In genomic region chr13:22036149-22036956, GRCm38 (mm10) we compare ENCODE assay signal across 7 mouse cellular contexts. TPM values are rescaled to one million over a fixed set of nuclear protein-coding genes. Genes with fewer than 3 reads are reported as not detected.
DNase-seq lines count a peak whose midpoint lies in the region; ATAC-seq lines count a peak whose summit lies in the region.

No protein-coding gene starts in this region.

- peak overlapping the region; percentile 70 for H3K4me2 ChIP-seq in intestine, embryonic 16.5 days (ENCODE audit: low read depth, low read length)
- peak overlapping the region; percentile 66 for H3K4me2 ChIP-seq in neural tube, embryonic 11.5 days (ENCODE audit: low read depth)

- H3K9ac ChIP-seq in intestine, embryonic 16.5 days (ENCODE audit: low read depth, low read length), result peak overlapping the region; percentile 67
- H3K9ac ChIP-seq in neural tube, embryonic 11.5 days (ENCODE audit: low read length), result peak overlapping the region; percentile 69

- peaks cover 12% of the 10 kb centered on the region; the same call in 1 of the 2 replicates for H3K4me1 ChIP-seq in intestine, embryonic 16.5 days (ENCODE audit: control insufficient read depth, insufficient read depth, low read length)
- H3K4me1 ChIP-seq in neural tube, embryonic 11.5 days (ENCODE audit: control insufficient read depth, insufficient read depth, low read length), result peaks cover 3% of the 10 kb centered on the region

- ATAC-seq in intestine, embryonic 16.5 days, result peak; percentile 17; the same call in 1 of the 2 replicates
- ATAC-seq in neural tube, embryonic 11.5 days (ENCODE audit: insufficient read depth, low FRiP score, low TSS enrichment), result peak; percentile 16

- WGBS in intestine, embryonic 16.5 days, result 3% methylated on average over 20 of the region's 23 CpGs
- WGBS in neural tube, embryonic 11.5 days, result 3% methylated on average over 20 of the region's 23 CpGs

- no peaks in the 10 kb centered on the region for H3K9me3 ChIP-seq in intestine, embryonic 16.5 days (ENCODE audit: control insufficient read depth, low read length)
- no peaks in the 10 kb centered on the region for H3K9me3 ChIP-seq in neural tube, embryonic 11.5 days (ENCODE audit: control insufficient read depth, low read length)

- no peaks in the 10 kb centered on the region for H3K27me3 ChIP-seq in intestine, embryonic 16.5 days (replicated peaks; ENCODE audit: control insufficient read depth, insufficient read depth, low read length)
- no peaks in the 10 kb centered on the region for H3K27me3 ChIP-seq in neural tube, embryonic 11.5 days (ENCODE audit: control insufficient read depth, insufficient read depth, low read length)

- DNase-seq in thymus, postnatal 25 days, result peak; percentile 41
- no peak for DNase-seq in thymus, postnatal 14 days
- DNase-seq in embryo, embryonic 9.5 days (ENCODE audit: extremely low spot score), result peak; percentile 82
- DNase-seq in neural tube, embryonic 11.5 days (ENCODE audit: low spot score), result peak; percentile 46
- DNase-seq in layer of hippocampus, postnatal 14 days (ENCODE audit: low spot score in 2 of 2), result no peak
- DNase-seq in right cerebral cortex, postnatal 10 days (ENCODE audit: low spot score in 2 of 2), result no peak

- peak overlapping the region; percentile 82 for H3K27ac ChIP-seq in intestine, embryonic 16.5 days (ENCODE audit: low read length)
- H3K27ac ChIP-seq in neural tube, embryonic 11.5 days (ENCODE audit: low read depth, low read length), result peak overlapping the region; percentile 75

- peak overlapping the region; percentile 47 for H3K4me3 ChIP-seq in intestine, embryonic 16.5 days (ENCODE audit: low read length)
- H3K4me3 ChIP-seq in neural tube, embryonic 11.5 days (ENCODE audit: low read depth, low read length), result peak overlapping the region; percentile 21

- H3K36me3 ChIP-seq in intestine, embryonic 16.5 days (ENCODE audit: control insufficient read depth, insufficient read depth, low read length), result no peaks in the 10 kb centered on the region
- H3K36me3 ChIP-seq in neural tube, embryonic 11.5 days (ENCODE audit: control insufficient read depth, insufficient read depth, low read length), result no peaks in the 10 kb centered on the region

RNA-seq across cellular contexts. Expression of gene Hist1h2bk, which starts 0.7 kb away (rescaled TPM):
- 1.8 and 2.9 TPM in 2 replicates for polyA plus RNA-seq in intestine, embryonic 16.5 days (2015; fragmentation: Nextera tagmentation; extraction: Ambion mirVana)
- 6.2 and 10.8 TPM in 2 replicates for polyA plus RNA-seq in neural tube, embryonic 11.5 days (2014; fragmentation: Nextera tagmentation; extraction: Ambion mirVana)
- total RNA-seq in layer of hippocampus, postnatal 14 days (2021), result 10 to 100 TPM; 22.2 to 42.1 TPM

RNA-seq across cellular contexts. Expression of gene Hist1h2ah, which starts 1.0 kb away (rescaled TPM):
- 4.6 and 5.1 TPM in 2 replicates for polyA plus RNA-seq in intestine, embryonic 16.5 days (2015; fragmentation: Nextera tagmentation; extraction: Ambion mirVana)
- polyA plus RNA-seq in neural tube, embryonic 11.5 days (2014; fragmentation: Nextera tagmentation; extraction: Ambion mirVana), result 6.6 and 16.2 TPM in 2 replicates
- total RNA-seq in layer of hippocampus, postnatal 14 days (2021), result 10 to 100 TPM; 60.0 to 62.5 TPM

RNA-seq across cellular contexts. Expression of gene Hist1h4i, which starts 4.8 kb away (rescaled TPM):
- 18.8 and 22.0 TPM in 2 replicates for polyA plus RNA-seq in intestine, embryonic 16.5 days (2015; fragmentation: Nextera tagmentation; extraction: Ambion mirVana)
- 25.5 and 29.2 TPM in 2 replicates for polyA plus RNA-seq in neural tube, embryonic 11.5 days (2014; fragmentation: Nextera tagmentation; extraction: Ambion mirVana)
- total RNA-seq in layer of hippocampus, postnatal 14 days (2021), result 10 to 100 TPM; 42.3 to 60.3 TPM

RNA-seq across cellular contexts. Expression of gene Hist1h2ag, which starts 6.4 kb away (rescaled TPM):
- polyA plus RNA-seq in intestine, embryonic 16.5 days (2015; fragmentation: Nextera tagmentation; extraction: Ambion mirVana), result 17.4 and 30.0 TPM in 2 replicates
- polyA plus RNA-seq in neural tube, embryonic 11.5 days (2014; fragmentation: Nextera tagmentation; extraction: Ambion mirVana), result 51.6 and 61.4 TPM in 2 replicates
- 10 to 100 TPM; 26.7 to 27.2 TPM for total RNA-seq in layer of hippocampus, postnatal 14 days (2021)

RNA-seq across cellular contexts. Expression of gene Hist1h2bj, which starts 6.7 kb away (rescaled TPM):
- polyA plus RNA-seq in intestine, embryonic 16.5 days (2015; fragmentation: Nextera tagmentation; extraction: Ambion mirVana), result 4.7 and 7.7 TPM in 2 replicates
- polyA plus RNA-seq in neural tube, embryonic 11.5 days (2014; fragmentation: Nextera tagmentation; extraction: Ambion mirVana), result 12.4 and 13.1 TPM in 2 replicates
- total RNA-seq in layer of hippocampus, postnatal 14 days (2021), result 10 to 100 TPM; 17.3 to 22.7 TPM

Comparison
In these comparisons a context has a peak if more than half of its experiments do, and no peak if none do; other contexts are left out.
1. DNase-seq: peak in thymus, postnatal 25 days (single experiment), embryo, embryonic 9.5 days (single experiment) and neural tube, embryonic 11.5 days (single experiment); none in thymus, postnatal 14 days (single experiment), layer of hippocampus, postnatal 14 days (0 of 2) and right cerebral cortex, postnatal 10 days (0 of 2).